Mouse (Mus musculus): Measurements from ENCODE around the gene Ppp4c. TPM values are rescaled to one million over a fixed set of nuclear protein-coding genes. Genes with fewer than 3 reads are reported as not detected.

Ppp4c gene
- 10 to 100 TPM; 53.2 to 58.2 TPM for total RNA-seq (2021)

DNA sequence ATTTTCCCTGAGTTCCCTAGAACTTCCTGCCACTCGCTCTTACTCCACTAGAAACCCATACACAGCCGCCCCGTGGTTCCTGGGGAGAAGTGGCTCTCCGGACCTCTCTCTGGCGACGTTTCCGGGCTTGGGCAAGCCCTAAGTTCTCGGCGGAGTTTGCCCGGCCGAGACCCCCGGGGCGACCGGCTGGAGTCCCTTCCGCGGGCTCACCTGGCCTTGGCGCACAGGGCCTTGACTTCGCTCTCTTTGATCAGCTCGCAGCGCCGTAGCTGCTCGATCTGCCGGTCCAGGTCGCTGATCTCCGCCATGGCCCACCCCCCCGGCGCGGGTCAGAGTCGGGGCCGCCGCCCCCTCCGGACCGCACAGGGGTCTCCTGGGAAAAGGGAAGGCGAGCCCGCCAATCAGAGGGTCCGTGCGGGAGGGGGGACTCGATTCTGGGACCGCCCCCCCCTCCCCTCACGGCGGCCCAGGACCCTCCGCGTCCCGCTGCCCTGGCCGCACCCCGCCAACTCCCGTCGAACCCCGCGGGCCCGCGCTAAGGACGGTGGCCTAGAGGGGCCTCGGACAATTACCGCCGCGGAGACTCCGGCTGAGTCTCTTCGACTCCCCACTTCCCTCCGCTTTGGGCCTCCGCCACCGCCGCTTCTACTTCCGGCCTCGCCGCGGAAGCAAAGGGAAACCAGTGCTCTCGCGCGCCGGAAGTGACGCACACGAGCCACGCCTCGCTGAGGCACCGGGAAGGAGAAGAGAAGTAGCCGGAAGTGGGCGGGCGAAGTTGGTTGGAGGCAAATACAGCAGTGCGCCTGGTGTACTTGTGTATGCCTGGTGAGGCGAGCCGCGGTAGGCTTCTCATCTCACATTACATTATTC, at the start of gene Ppp4c:
Gene Ppp4c, minus strand, starts transcription at position 646 of the 870 bp plus-strand sequence.
- intact Hi-C loops (cut with DNase I) = loop anchor here (2.0 kb wide), 1 partner anchor 31 kb away; no protein-coding TSS in a partner anchor
- peak; percentile 98 to 99 for DNase-seq

- intact Hi-C loops (cut with DNase I) = loop anchor here (2.0 to 5.0 kb wide), 2 partner anchors 54 to 130 kb away; no protein-coding TSS in a partner anchor
- no peak for DNase-seq
Observed at GRCm38 (mm10) chr7:126833294-126833693, 41.0 kb upstream of the Ppp4c start.

DNA sequence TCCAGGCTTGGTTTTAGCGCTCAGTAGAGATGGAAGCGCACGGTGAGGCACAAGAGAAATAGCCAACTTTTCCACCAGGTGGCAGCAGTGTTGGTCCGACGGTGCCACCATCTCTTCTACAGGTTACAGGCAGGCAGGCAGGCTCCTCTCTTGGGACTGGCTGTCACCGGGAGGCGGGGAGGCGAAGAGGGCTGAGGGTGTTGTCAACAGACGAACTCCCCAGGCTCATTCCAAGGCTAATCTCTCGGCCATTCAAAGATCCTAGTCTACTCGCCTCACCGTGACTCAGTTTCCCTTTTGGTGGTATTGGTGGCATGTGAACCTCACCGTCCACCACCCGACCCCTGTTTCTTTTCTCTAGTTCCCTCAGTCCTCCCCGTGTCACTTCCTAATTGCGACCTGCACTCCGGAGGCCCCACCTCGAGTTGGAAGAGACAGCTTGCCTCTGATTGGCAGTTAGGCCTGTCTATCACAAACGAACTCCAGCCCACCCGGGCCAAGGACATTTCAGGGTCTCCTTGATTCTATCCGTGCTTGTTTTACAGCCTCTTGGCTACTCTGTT, 39.8 kb upstream of the Ppp4c start:
- DNase-seq = peak; percentile 76 to 86
- intact Hi-C loops (cut with DNase I) = loop anchor here (1.0 to 5.0 kb wide), 3 partner anchors 55 to 278 kb away; no protein-coding TSS in a partner anchor

GRCm38 (mm10) chr7:126831539-126831938, 39.2 kb upstream of the Ppp4c start, which contains the start of gene 4930451I11Rik:
4930451I11Rik (minus strand) TSS chr7:126831639.
- intact Hi-C loops (cut with DNase I) = loop anchor here (5.0 kb wide), 1 partner anchor 56 kb away; no protein-coding TSS in a partner anchor
- DNase-seq = no peak

- intact Hi-C loops (cut with DNase I) = no loop called here
Observed at GRCm38 (mm10) chr7:126825952-126826351, 33.7 kb upstream of the Ppp4c start.

GRCm38 (mm10) chr7:126825403-126825802, 33.1 kb upstream of the Ppp4c start:
- intact Hi-C loops (cut with DNase I) = no loop called here
- peak in 1 of 2 experiments; percentile 55 for DNase-seq

More at GRCm38 (mm10) chr7:126825952-126826351, 33.7 kb upstream of the Ppp4c start:
- DNase-seq = no peak

- DNase-seq = no peak
- intact Hi-C loops (cut with DNase I) = loop anchor here (2.0 to 5.0 kb wide), 3 partner anchors 123 to 281 kb away; partner anchors contain the start of genes Asphd1 and Maz
Observed at GRCm38 (mm10) chr7:126823940-126824339, 31.6 kb upstream of the Ppp4c start.

GRCm38 (mm10) chr7:126823202-126823711, 31.0 kb upstream of the Ppp4c start:
- intact Hi-C loops (cut with DNase I) = loop anchor here (2.0 to 5.0 kb wide), 3 partner anchors 124 to 282 kb away; partner anchors contain the start of genes Asphd1 and Maz
- DNase-seq = no peak

DNA sequence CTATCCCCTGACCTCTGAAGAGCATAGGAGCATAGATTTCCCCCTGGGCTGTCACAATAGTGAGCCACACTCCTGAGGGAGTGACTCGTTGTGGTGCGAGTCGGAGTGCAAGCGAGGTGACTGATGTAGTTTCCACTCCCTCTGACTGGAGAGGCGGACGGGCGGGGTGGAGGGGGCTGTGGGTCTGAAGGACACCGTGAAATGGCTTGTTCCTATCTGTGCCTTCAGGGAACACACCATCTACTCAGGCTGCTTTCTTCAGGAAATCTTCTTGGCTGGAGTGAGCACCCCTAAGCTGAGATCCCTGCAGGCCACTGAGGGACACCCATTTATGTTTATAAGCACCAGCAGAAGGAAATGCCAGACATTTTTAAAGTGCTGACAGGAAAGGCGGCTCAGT, 30.4 kb upstream of the Ppp4c start:
- no peak for DNase-seq

GRCm38 (mm10) chr7:126821835-126822511, 29.7 kb upstream of the Ppp4c start:
- peak; percentile 82 to 91 for DNase-seq
- intact Hi-C loops (cut with DNase I) = loop anchor here (1.0 to 5.0 kb wide), 4 partner anchors 125 to 283 kb away; partner anchors contain the start of genes Asphd1 and Maz

More for the DNA sequence above, 30.4 kb upstream of the Ppp4c start:
- intact Hi-C loops (cut with DNase I) = loop anchor here (1.0 to 5.0 kb wide), 4 partner anchors 125 to 282 kb away; partner anchors contain the start of genes Asphd1 and Maz

- no peak for DNase-seq
- intact Hi-C loops (cut with DNase I) = no loop called here
Observed at GRCm38 (mm10) chr7:126818818-126819217, 26.5 kb upstream of the Ppp4c start.

DNA sequence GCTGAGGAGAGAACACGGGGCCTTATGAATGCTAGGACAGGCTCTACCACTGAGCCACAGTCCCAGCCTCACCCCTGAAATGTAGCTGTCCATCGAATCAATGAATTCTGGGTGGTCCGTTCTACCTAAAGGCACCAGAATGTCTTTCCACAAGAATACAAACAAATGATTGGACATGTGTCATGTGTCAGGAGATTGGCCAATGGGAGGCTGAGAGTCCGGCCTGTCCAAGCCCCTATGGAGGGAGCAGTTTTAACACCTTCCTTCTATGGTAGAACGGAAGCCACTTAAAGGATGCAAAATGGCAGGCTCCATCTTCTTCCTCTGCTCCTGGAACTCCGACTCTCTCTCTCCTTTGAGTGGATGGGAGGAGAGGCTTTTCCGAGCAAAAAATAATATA, 25.3 kb upstream of the Ppp4c start:
- intact Hi-C loops (cut with DNase I) = no loop called here
- no peak for DNase-seq

DNA sequence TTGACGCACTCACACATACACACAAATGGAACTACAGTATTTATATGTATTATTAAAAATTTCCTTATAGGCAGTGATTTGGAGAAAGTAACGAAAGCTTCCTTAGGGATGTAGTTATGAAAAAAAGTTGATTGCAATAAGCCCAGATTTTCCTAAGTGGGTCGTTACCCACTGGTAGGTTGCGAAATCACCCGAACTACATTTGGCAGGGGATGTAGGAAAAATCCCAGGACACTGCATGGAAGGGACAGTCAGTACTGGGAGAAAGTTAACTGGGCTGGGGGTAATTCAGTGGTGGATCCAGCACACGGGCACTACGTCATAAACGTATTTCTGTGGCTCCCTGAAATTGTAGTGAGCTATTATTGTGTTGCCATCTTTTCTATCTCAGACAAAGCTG, 24.2 kb upstream of the Ppp4c start:
- no peak for DNase-seq
- intact Hi-C loops (cut with DNase I) = no loop called here

- DNase-seq = no peak
- intact Hi-C loops (cut with DNase I) = no loop called here
Observed at GRCm38 (mm10) chr7:126815726-126816222, 23.5 kb upstream of the Ppp4c start.

DNA sequence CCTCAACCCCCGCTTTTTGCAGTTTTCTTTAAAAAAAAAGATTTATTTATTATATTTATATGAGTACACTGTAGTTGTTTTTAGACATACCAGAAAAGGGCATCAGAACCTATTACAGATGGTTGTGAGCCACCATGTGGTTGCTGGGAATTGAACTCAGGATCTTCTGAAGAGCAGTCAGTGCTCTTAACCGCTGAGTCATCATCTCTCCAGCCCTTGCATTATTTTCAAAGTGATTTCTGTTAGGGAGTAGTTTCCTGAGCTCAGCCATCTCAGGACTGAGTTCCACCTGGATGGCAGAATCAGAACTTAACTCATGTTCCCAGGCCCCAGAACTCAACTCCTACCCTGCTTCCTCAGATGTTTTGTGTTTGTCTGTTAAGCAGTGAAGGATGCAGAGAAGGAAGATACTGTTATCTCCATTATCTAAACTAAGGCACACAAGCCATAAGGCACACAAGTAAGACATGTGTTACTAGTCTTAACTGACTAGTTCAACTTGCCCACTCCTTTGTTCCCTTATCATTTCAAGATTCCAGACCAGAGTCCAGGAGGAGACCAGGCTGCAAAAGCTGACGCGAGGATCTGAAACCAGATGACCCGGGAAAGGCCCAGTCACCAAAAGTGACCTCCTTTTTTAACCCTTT, 17.6 kb upstream of the Ppp4c start:
- DNase-seq = no peak
- intact Hi-C loops (cut with DNase I) = no loop called here

DNA sequence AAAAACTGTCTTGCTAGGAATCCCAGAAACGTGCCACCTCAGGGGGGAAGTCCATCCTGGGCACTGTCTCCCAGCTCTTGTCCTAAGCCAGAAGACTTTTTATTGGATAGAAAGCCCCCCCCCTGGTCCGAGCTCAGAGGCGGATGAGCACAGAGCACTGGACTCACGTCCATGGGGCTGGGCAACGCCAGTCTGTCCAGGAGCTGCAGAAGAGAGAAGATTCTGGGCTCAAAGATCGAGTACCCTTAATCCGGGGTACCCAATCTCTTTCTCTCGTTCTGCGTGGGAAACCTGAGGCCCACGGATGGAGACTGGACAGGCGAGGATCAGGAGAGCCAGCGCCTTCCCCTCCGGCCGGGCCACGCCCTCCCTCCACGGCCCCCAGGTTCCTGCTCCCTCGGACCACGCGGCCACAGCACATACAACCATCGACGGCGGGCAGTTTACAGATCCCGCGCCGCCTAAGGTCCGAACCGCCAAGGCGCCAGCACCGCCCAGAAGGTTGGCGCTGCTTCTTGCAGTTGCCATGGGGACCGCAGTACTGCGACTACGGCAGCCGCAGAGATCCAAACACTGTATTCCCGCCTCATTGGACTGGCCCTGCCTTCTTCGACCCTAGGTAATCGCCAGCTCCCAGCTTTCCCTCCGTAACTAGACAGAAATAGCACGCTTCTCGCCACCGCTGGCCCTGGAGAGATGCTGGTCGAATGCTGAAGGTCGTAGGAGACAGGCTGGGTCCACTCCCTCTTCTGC, 16.6 kb upstream of the Ppp4c start:
- DNase-seq = peak; percentile 93 to 94
- intact Hi-C loops (cut with DNase I) = no loop called here

GRCm38 (mm10) chr7:126807405-126807804, 15.1 kb upstream of the Ppp4c start:
- intact Hi-C loops (cut with DNase I) = no loop called here
- DNase-seq = no peak

- DNase-seq = no peak
- intact Hi-C loops (cut with DNase I) = no loop called here
Observed at GRCm38 (mm10) chr7:126806956-126807355, 14.7 kb upstream of the Ppp4c start.

DNA sequence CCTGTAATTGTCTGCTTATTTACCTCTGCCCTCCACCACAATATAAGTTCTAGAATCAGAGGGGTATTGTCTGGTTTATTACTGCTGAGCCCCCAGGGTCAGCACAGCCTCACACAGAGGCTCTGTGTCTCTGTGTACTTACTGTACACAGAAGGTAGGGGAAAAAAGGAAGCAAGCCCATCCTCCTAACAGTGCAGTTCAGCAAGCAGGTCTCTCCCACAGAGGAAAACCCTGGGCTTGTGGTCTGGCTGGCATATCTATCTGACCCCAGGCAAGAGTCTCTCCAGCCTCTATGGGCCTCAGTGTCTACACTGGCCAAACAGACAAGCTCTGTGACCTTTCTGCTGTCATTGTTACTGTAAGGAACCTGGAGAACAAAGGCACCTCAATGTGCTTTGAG, 11.5 kb upstream of the Ppp4c start:
- no peak for DNase-seq
- intact Hi-C loops (cut with DNase I) = no loop called here
